Comparison of ENCODE assay signal across 19 mouse cellular contexts in the genomic region with DNA sequence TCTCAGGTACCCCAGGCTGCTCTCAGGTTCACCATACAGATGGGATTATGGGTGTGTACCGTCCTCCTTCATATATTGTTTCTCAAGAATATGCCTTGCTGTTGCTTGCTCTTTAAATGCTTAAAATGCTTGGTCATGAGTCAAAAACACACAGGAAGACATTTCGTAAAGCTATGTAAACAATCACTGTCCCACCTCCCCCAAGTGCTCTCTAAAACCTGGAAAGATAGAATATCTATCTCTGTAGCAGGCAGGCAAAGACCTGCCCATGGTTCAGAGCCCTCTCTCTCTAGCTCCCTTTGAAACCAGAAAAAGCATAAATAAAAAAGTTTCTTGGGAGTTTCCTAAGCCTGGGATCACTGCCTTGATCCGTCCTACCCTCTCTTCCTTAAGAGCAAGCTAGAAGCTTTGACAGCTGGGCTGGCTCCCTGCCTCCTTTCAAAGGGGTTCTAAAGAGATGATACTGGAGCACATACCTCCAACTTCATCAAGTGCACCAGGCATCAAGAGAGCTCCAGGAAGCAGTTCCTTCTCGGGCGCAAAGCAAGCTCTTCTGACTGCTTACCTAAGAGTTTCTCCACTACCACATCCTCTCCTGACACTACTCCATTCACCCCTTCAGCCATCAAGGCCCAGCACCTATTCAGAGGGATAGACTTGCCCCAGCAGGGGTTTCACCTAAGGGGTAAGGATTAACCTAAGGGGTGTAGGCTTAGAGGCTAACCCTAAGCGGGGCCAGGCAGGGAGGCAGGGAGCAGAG. TPM values are rescaled to one million over a fixed set of nuclear protein-coding genes. Genes with fewer than 3 reads are reported as not detected.
DNase-seq lines count a peak whose midpoint lies in the region; ATAC-seq lines count a peak whose summit lies in the region.
"Had no signal": no experiment of that assay in that cellular context is flagged by ENCODE, and none has a peak within 500 bp of the region (broad histone marks: within the 10 kb centered on the region; RNA-seq: fewer than 3 reads in every experiment).

No protein-coding gene starts in this region.

- peaks cover 36% of the 10 kb centered on the region for H3K4me1 ChIP-seq in embryonic facial prominence, embryonic 13.5 days
- 0 out of 2 replicates have a peak, but pooled peaks cover 7% of the 10 kb centered on the region for H3K4me1 ChIP-seq in embryonic facial prominence, embryonic 10.5 days
- H3K4me1 ChIP-seq in liver, embryonic 13.5 days (replicated peaks): peaks cover 23% of the 10 kb centered on the region
- H3K4me1 ChIP-seq in liver, embryonic 11.5 days (replicated peaks; ENCODE audit: control insufficient read depth, insufficient read depth, low read length): no peaks in the 10 kb centered on the region; the same call in none of the 2 replicates
- peaks cover 21% of the 10 kb centered on the region for H3K4me1 ChIP-seq in intestine, embryonic 16.5 days (ENCODE audit: control insufficient read depth, insufficient read depth, low read length)
- H3K4me1 ChIP-seq: lung, embryonic 15.5 days had no signal

- peak overlapping the region; percentile 62 for H3K27ac ChIP-seq in embryonic facial prominence, embryonic 13.5 days
- H3K27ac ChIP-seq in embryonic facial prominence, embryonic 10.5 days (replicated peaks): no peak overlapping the region
- H3K27ac ChIP-seq in liver, embryonic 13.5 days: peak overlapping the region; percentile 45
- H3K27ac ChIP-seq in liver, embryonic 11.5 days (ENCODE audit: low read depth, low read length): no peak overlapping the region
- no peak overlapping the region for H3K27ac ChIP-seq in intestine, embryonic 16.5 days (ENCODE audit: low read length)
- H3K27ac ChIP-seq: gastrocnemius, adult 2 months; layer of hippocampus, adult 2 months; lung, embryonic 15.5 days; midbrain, embryonic 10.5 days had no signal

- no peak for ATAC-seq in embryonic facial prominence, embryonic 13.5 days (ENCODE audit: insufficient number of reproducible peaks, insufficient read depth, low FRiP score, low TSS enrichment, low read depth)
- peak; percentile 47; the same call in 1 of the 2 replicates for ATAC-seq in liver, embryonic 13.5 days (ENCODE audit: low read depth)
- no peak for ATAC-seq in liver, embryonic 11.5 days (replicated peaks; ENCODE audit: low FRiP score)
- peak; percentile 9 for ATAC-seq in intestine, embryonic 16.5 days
- ATAC-seq: forebrain, embryonic 14.5 days had no signal

- DNase-seq in embryonic facial prominence, embryonic 10.5 days (ENCODE audit: low spot score): no peak
- no peak for DNase-seq in liver, embryonic 13.5 days
- no peak for DNase-seq in liver, embryonic 11.5 days (ENCODE audit: low spot score)
- peak; percentile 39 for DNase-seq in thymus, postnatal 25 days
- DNase-seq in cerebellum, postnatal 4 days (ENCODE audit: low spot score in 2 of 2): no peak
- DNase-seq in gastrocnemius, postnatal 4 days (ENCODE audit: low spot score in 2 of 2): no peak
- DNase-seq: cerebellum, adult 9-10 months; gastrocnemius, adult 2 months; kidney, adult 2 months had no signal

- no peaks in the 10 kb centered on the region for H3K27me3 ChIP-seq in embryonic facial prominence, embryonic 13.5 days
- H3K27me3 ChIP-seq in embryonic facial prominence, embryonic 10.5 days (replicated peaks; ENCODE audit: low read depth, poor library complexity, severe bottlenecking): no peaks in the 10 kb centered on the region
- H3K27me3 ChIP-seq in liver, embryonic 13.5 days: no peaks in the 10 kb centered on the region
- no peaks in the 10 kb centered on the region for H3K27me3 ChIP-seq in liver, embryonic 11.5 days (replicated peaks; ENCODE audit: control insufficient read depth, insufficient read depth, low read length)
- no peaks in the 10 kb centered on the region for H3K27me3 ChIP-seq in intestine, embryonic 16.5 days (replicated peaks; ENCODE audit: control insufficient read depth, insufficient read depth, low read length)
- H3K27me3 ChIP-seq: lung, embryonic 15.5 days had no signal

- no peaks in the 10 kb centered on the region for H3K36me3 ChIP-seq in embryonic facial prominence, embryonic 13.5 days
- no peaks in the 10 kb centered on the region for H3K36me3 ChIP-seq in embryonic facial prominence, embryonic 10.5 days (replicated peaks)
- H3K36me3 ChIP-seq in liver, embryonic 13.5 days: no peaks in the 10 kb centered on the region
- no peaks in the 10 kb centered on the region for H3K36me3 ChIP-seq in liver, embryonic 11.5 days (ENCODE audit: control insufficient read depth, insufficient read depth, low read length)
- H3K36me3 ChIP-seq in intestine, embryonic 16.5 days (ENCODE audit: control insufficient read depth, insufficient read depth, low read length): no peaks in the 10 kb centered on the region
- H3K36me3 ChIP-seq: lung, embryonic 15.5 days; midbrain, embryonic 10.5 days had no signal

- peak overlapping the region; percentile 18; the same call in 1 of the 2 replicates for H3K4me2 ChIP-seq in embryonic facial prominence, embryonic 13.5 days
- no peak overlapping the region for H3K4me2 ChIP-seq in liver, embryonic 13.5 days
- H3K4me2 ChIP-seq in liver, embryonic 11.5 days: no peak overlapping the region
- H3K4me2 ChIP-seq in intestine, embryonic 16.5 days (ENCODE audit: low read depth, low read length): no peak overlapping the region
- H3K4me2 ChIP-seq: lung, embryonic 15.5 days had no signal

- WGBS in embryonic facial prominence, embryonic 13.5 days: 51% methylated on average over 6 of the region's 6 CpGs
- WGBS in embryonic facial prominence, embryonic 10.5 days: 66% methylated on average over 6 of the region's 6 CpGs
- WGBS in liver, embryonic 13.5 days (ENCODE audit: insufficient replicate concordance): 53% methylated on average over 6 of the region's 6 CpGs
- WGBS in liver, embryonic 11.5 days: 64% methylated on average over 6 of the region's 6 CpGs
- 56% methylated on average over 6 of the region's 6 CpGs for WGBS in intestine, embryonic 16.5 days

- no peak overlapping the region for H3K4me3 ChIP-seq in embryonic facial prominence, embryonic 13.5 days
- H3K4me3 ChIP-seq in embryonic facial prominence, embryonic 10.5 days: no peak overlapping the region
- H3K4me3 ChIP-seq in liver, embryonic 13.5 days (replicated peaks): no peak overlapping the region
- no peak overlapping the region for H3K4me3 ChIP-seq in liver, embryonic 11.5 days (ENCODE audit: low read depth, low read length)
- H3K4me3 ChIP-seq in intestine, embryonic 16.5 days (ENCODE audit: low read length): no peak overlapping the region
- H3K4me3 ChIP-seq: gastrocnemius, adult 2 months; layer of hippocampus, adult 2 months; lung, embryonic 15.5 days; midbrain, embryonic 10.5 days; myocyte had no signal

- H3K9me3 ChIP-seq in embryonic facial prominence, embryonic 13.5 days: no peaks in the 10 kb centered on the region
- H3K9me3 ChIP-seq in embryonic facial prominence, embryonic 10.5 days: no peaks in the 10 kb centered on the region
- H3K9me3 ChIP-seq in liver, embryonic 13.5 days (replicated peaks): no peaks in the 10 kb centered on the region
- no peaks in the 10 kb centered on the region for H3K9me3 ChIP-seq in liver, embryonic 11.5 days (ENCODE audit: control insufficient read depth, low read length)
- no peaks in the 10 kb centered on the region for H3K9me3 ChIP-seq in intestine, embryonic 16.5 days (ENCODE audit: control insufficient read depth, low read length)
- H3K9me3 ChIP-seq: lung, embryonic 15.5 days; midbrain, embryonic 10.5 days had no signal

- H3K9ac ChIP-seq in embryonic facial prominence, embryonic 13.5 days: no peak overlapping the region
- no peak overlapping the region for H3K9ac ChIP-seq in liver, embryonic 13.5 days
- H3K9ac ChIP-seq in liver, embryonic 11.5 days (ENCODE audit: low read depth, low read length): no peak overlapping the region
- H3K9ac ChIP-seq in intestine, embryonic 16.5 days (ENCODE audit: low read depth, low read length): no peak overlapping the region
- H3K9ac ChIP-seq: lung, embryonic 15.5 days had no signal

RNA-seq across cellular contexts. Expression of a gene that starts 1.5 kb away (rescaled TPM):
- 0.08 and 0.14 TPM in 2 replicates for polyA plus RNA-seq in embryonic facial prominence, embryonic 13.5 days (2015; fragmentation: Nextera tagmentation; extraction: Ambion mirVana)
- not detected in 2 replicates for polyA plus RNA-seq in embryonic facial prominence, embryonic 10.5 days (2016; fragmentation: Nextera tagmentation; extraction: Ambion mirVana)
- polyA plus RNA-seq in liver, embryonic 13.5 days (2015; fragmentation: Nextera tagmentation; extraction: Ambion mirVana): 0.05 TPM in 2 replicates
- not detected in 2 replicates for polyA plus RNA-seq in liver, embryonic 11.5 days (2014; fragmentation: Nextera tagmentation; extraction: Ambion mirVana)
- polyA plus RNA-seq in intestine, embryonic 16.5 days (2015; fragmentation: Nextera tagmentation; extraction: Ambion mirVana): 0.07 and 0.10 TPM in 2 replicates
- total RNA-seq in gastrocnemius, postnatal 4 days (2021): not detected
- total RNA-seq: gastrocnemius, adult 2 months; layer of hippocampus, adult 2 months; left cerebral cortex, postnatal 36 days had no signal
- polyA plus RNA-seq: forebrain, embryonic 14.5 days; kidney, adult 2 months; midbrain, embryonic 10.5 days; myocyte had no signal

RNA-seq across cellular contexts. Expression of a gene that starts 31.0 kb away (rescaled TPM):
- 0.39 and 0.50 TPM in 2 replicates for polyA plus RNA-seq in embryonic facial prominence, embryonic 13.5 days (2015; fragmentation: Nextera tagmentation; extraction: Ambion mirVana)
- polyA plus RNA-seq in embryonic facial prominence, embryonic 10.5 days (2016; fragmentation: Nextera tagmentation; extraction: Ambion mirVana): 0.22 TPM in 1 of 2 replicates, not detected in the other
- not detected in 2 replicates for polyA plus RNA-seq in liver, embryonic 13.5 days (2015; fragmentation: Nextera tagmentation; extraction: Ambion mirVana)
- not detected in 2 replicates for polyA plus RNA-seq in liver, embryonic 11.5 days (2014; fragmentation: Nextera tagmentation; extraction: Ambion mirVana)
- 0.09 and 0.22 TPM in 2 replicates for polyA plus RNA-seq in intestine, embryonic 16.5 days (2015; fragmentation: Nextera tagmentation; extraction: Ambion mirVana)
- under 1 TPM; 0.39 to 0.96 TPM for total RNA-seq in gastrocnemius, postnatal 4 days (2021)
- total RNA-seq: hematopoietic stem cell, adult 5-6 weeks; MEL had no signal
- polyA plus RNA-seq: myocyte had no signal

RNA-seq across cellular contexts. Expression of a gene that starts 57.3 kb away (rescaled TPM):
- polyA plus RNA-seq in embryonic facial prominence, embryonic 13.5 days (2015; fragmentation: Nextera tagmentation; extraction: Ambion mirVana): not detected in 2 replicates
- polyA plus RNA-seq in embryonic facial prominence, embryonic 10.5 days (2016; fragmentation: Nextera tagmentation; extraction: Ambion mirVana): not detected in 2 replicates
- polyA plus RNA-seq in liver, embryonic 13.5 days (2015; fragmentation: Nextera tagmentation; extraction: Ambion mirVana): 0.13 TPM in 2 replicates
- not detected in 2 replicates for polyA plus RNA-seq in liver, embryonic 11.5 days (2014; fragmentation: Nextera tagmentation; extraction: Ambion mirVana)
- not detected in 2 replicates for polyA plus RNA-seq in intestine, embryonic 16.5 days (2015; fragmentation: Nextera tagmentation; extraction: Ambion mirVana)
- not detected for total RNA-seq in gastrocnemius, postnatal 4 days (2021)
- total RNA-seq: gastrocnemius, adult 2 months; hematopoietic stem cell, adult 5-6 weeks; MEL had no signal
- polyA plus RNA-seq: forebrain, embryonic 14.5 days; lung, embryonic 15.5 days; midbrain, embryonic 10.5 days; myocyte had no signal

Comparison
In these comparisons a context has a peak if more than half of its experiments do, and no peak if none do; other contexts are left out.
1. ATAC-seq: peak in liver, embryonic 13.5 days (single experiment) and intestine, embryonic 16.5 days (single experiment); none in embryonic facial prominence, embryonic 13.5 days (single experiment) and liver, embryonic 11.5 days (single experiment).
2. H3K27ac ChIP-seq: peak in embryonic facial prominence, embryonic 13.5 days (single experiment) and liver, embryonic 13.5 days (single experiment); none in embryonic facial prominence, embryonic 10.5 days (single experiment), liver, embryonic 11.5 days (single experiment) and intestine, embryonic 16.5 days (single experiment).